Mouse (Mus musculus): ENCODE results near the gene Gprin3. TPM values are rescaled to one million over a fixed set of nuclear protein-coding genes. Genes with fewer than 3 reads are reported as not detected.

Gprin3 gene
- 26.1 TPM for total RNA-seq (2023)

DNA sequence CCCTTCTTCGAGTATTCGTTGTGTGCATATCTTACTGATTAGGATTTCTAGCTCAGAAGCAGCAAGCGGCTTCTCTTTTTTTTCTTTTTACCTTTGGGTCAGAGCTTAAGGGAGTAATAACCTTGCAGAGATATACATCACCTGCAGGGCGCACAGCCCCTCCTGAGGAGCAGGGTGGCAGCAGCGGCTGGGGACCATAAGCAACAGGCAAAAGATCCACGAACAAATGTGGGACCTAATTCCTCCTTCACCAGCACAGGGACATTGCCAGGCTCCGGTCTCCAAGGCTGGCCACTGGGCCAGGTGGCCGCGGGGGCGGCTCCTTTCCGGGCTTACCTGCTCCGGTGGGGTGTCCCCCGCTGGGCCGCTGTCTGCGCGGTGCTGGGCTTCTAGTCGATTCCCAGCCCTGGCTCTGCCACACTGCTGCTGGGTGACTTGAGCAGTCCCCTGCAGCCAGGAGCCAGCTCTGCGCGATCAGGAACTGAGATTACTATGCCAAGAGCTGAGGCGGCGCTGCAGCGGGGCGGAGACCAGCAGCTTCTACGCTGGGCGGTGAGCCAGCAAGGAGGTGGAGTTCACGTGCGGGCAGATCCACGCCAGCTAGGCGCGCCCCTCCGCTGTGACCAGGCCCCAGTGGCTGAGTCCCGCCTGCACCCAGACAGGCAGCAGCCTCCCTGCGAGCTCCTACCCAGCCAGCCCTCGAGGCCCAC, at the start of gene Gprin3:
Gene Gprin3 (minus strand): TSS at position 471 of the 710 bp plus-strand sequence.

Other genes starting within 250 kb of the Gprin3 start
- 34.0 TPM for gene Tigd2, start 217.4 kb downstream of the Gprin3 start, total RNA-seq (2023)

Measured in CD8-positive naive resting alpha-beta T cell, adult 57 days (primary cell).